In genomic region chr4:148101801-148102527, GRCm38 (mm10) we compare ENCODE assay signal across 8 mouse cellular contexts. TPM values are rescaled to one million over a fixed set of nuclear protein-coding genes. Genes with fewer than 3 reads are reported as not detected.
DNase-seq lines count a peak whose midpoint lies in the region; ATAC-seq and TF ChIP-seq lines count a peak whose summit lies in the region.

No protein-coding gene starts in this region.

- H3K4me1 ChIP-seq in ES-Bruce4 (ENCODE audit: control insufficient read depth, insufficient read depth, low read length) = peaks cover 3% of the 10 kb centered on the region
- peaks cover 9% of the 10 kb centered on the region; the same call in 1 of the 2 replicates for H3K4me1 ChIP-seq in forebrain, embryonic 14.5 days (ENCODE audit: control insufficient read depth, insufficient read depth, low read length)
- H3K4me1 ChIP-seq in neural tube, embryonic 12.5 days = peaks cover 7% of the 10 kb centered on the region; the same call in 1 of the 2 replicates

- peak; percentile 83; the same call in 1 of the 2 replicates for ATAC-seq in cerebellum, adult (ENCODE audit: insufficient number of reproducible peaks, low FRiP score, low TSS enrichment)
- peak; percentile 91 for ATAC-seq in forebrain, embryonic 14.5 days
- ATAC-seq in neural tube, embryonic 12.5 days (ENCODE audit: low FRiP score, low read depth) = peak; percentile 82

- peak; percentile 65 for TF ChIP-seq CTCF in ES-Bruce4 (IDR thresholded peaks at IDR 0.05; ENCODE audit: low read depth, low read length)

- intact Hi-C loops in heart, postnatal 25 days (cut with DNase I) = no loop called here

- H3K4me2 ChIP-seq in forebrain, embryonic 14.5 days (ENCODE audit: low read length) = peak overlapping the region; percentile 38
- peak overlapping the region; percentile 53 for H3K4me2 ChIP-seq in neural tube, embryonic 12.5 days (replicated peaks)

- no peak for TF ChIP-seq POLR2A in ES-Bruce4 (IDR thresholded peaks at IDR 0.05; ENCODE audit: insufficient read depth, low read length)

- no peaks in the 10 kb centered on the region for H3K9me3 ChIP-seq in ES-Bruce4 (replicated peaks; ENCODE audit: control insufficient read depth, insufficient read depth, low read length, poor library complexity, severe bottlenecking)
- no peaks in the 10 kb centered on the region for H3K9me3 ChIP-seq in forebrain, embryonic 14.5 days (replicated peaks; ENCODE audit: control insufficient read depth, low read length)
- H3K9me3 ChIP-seq in neural tube, embryonic 12.5 days = no peaks in the 10 kb centered on the region

- H3K27ac ChIP-seq in ES-Bruce4 (ENCODE audit: insufficient read depth, low read length) = peak overlapping the region; percentile 24
- peak overlapping the region; percentile 55; the same call in 1 of the 2 replicates for H3K27ac ChIP-seq in forebrain, embryonic 14.5 days (ENCODE audit: low read depth, low read length)
- no peak overlapping the region for H3K27ac ChIP-seq in neural tube, embryonic 12.5 days

- 14% methylated on average over 29 of the region's 29 CpGs for WGBS in forebrain, embryonic 14.5 days
- 20% methylated on average over 29 of the region's 29 CpGs for WGBS in neural tube, embryonic 12.5 days

- H3K4me3 ChIP-seq in ES-Bruce4 (ENCODE audit: low read depth, low read length) = peak overlapping the region; percentile 61
- H3K4me3 ChIP-seq in forebrain, embryonic 14.5 days (ENCODE audit: low read depth, low read length) = no peak overlapping the region
- H3K4me3 ChIP-seq in neural tube, embryonic 12.5 days = 0 out of 2 replicates have a peak overlapping the region, but pooled peaks have one; percentile 0

- no peaks in the 10 kb centered on the region for H3K27me3 ChIP-seq in ES-Bruce4 (ENCODE audit: control insufficient read depth, insufficient read depth, low read length, poor library complexity, severe bottlenecking)
- no peaks in the 10 kb centered on the region for H3K27me3 ChIP-seq in forebrain, embryonic 14.5 days (replicated peaks; ENCODE audit: control insufficient read depth, insufficient read depth, low read length)
- no peaks in the 10 kb centered on the region for H3K27me3 ChIP-seq in neural tube, embryonic 12.5 days (replicated peaks)

- H3K36me3 ChIP-seq in ES-Bruce4 (ENCODE audit: control insufficient read depth, insufficient read depth, low read length, poor library complexity, severe bottlenecking) = no peaks in the 10 kb centered on the region
- peaks cover 27% of the 10 kb centered on the region for H3K36me3 ChIP-seq in forebrain, embryonic 14.5 days (ENCODE audit: control insufficient read depth, insufficient read depth, low read length)
- H3K36me3 ChIP-seq in neural tube, embryonic 12.5 days = peaks cover 13% of the 10 kb centered on the region

- TF ChIP-seq EP300 in ES-Bruce4 (IDR thresholded peaks at IDR 0.05; ENCODE audit: insufficient read depth, low read depth, low read length) = 0 out of 2 replicates have a peak, but pooled peaks have one; percentile 43

- peak; percentile 85 for DNase-seq in forebrain, embryonic 14.5 days (ENCODE audit: low spot score)
- DNase-seq in heart, postnatal 25 days (ENCODE audit: low spot score) = peak; percentile 21
- DNase-seq in layer of hippocampus, adult 18-20 months (ENCODE audit: low spot score in 2 of 2) = peak; percentile 63 to 79
- DNase-seq in lung, adult 18-20 months = peak; percentile 61 to 65
- DNase-seq in thymus, postnatal 4 days = peak; percentile 90

- H3K9ac ChIP-seq in ES-Bruce4 (ENCODE audit: low read depth, poor library complexity, severe bottlenecking) = peak overlapping the region; percentile 54
- H3K9ac ChIP-seq in forebrain, embryonic 14.5 days (ENCODE audit: low read length) = peak overlapping the region; percentile 45; the same call in 1 of the 2 replicates
- 0 out of 2 replicates have a peak overlapping the region, but pooled peaks have one; percentile 22 for H3K9ac ChIP-seq in neural tube, embryonic 12.5 days

RNA-seq across cellular contexts. Expression of gene Agtrap, which starts 14.1 kb away (rescaled TPM):
- 48.2 and 60.6 TPM in 2 replicates for polyA plus RNA-seq in ES-Bruce4 (2011; ENCODE audit: insufficient read depth, insufficient read length, low read depth, missing spikeins)
- polyA plus RNA-seq in forebrain, embryonic 14.5 days (2014; fragmentation: Nextera tagmentation; extraction: Ambion mirVana) = 5.3 and 5.7 TPM in 2 replicates
- total RNA-seq in heart, postnatal 25 days (2021) = 10 to 100 TPM; 43.0 to 43.5 TPM
- total RNA-seq in layer of hippocampus, adult 18-20 months (2021) = 1 to 10 TPM; 6.3 to 7.6 TPM
- 9.4 and 10.2 TPM in 2 replicates for polyA plus RNA-seq in neural tube, embryonic 12.5 days (2016; fragmentation: Nextera tagmentation; extraction: Ambion mirVana)

RNA-seq across cellular contexts. Expression of gene Mad2l2, which starts 28.2 kb away (rescaled TPM):
- polyA plus RNA-seq in ES-Bruce4 (2011; ENCODE audit: insufficient read depth, insufficient read length, low read depth, missing spikeins) = 45.9 and 60.3 TPM in 2 replicates
- polyA plus RNA-seq in forebrain, embryonic 14.5 days (2014; fragmentation: Nextera tagmentation; extraction: Ambion mirVana) = 129 and 141 TPM in 2 replicates
- 10 to 100 TPM; 11.9 to 12.8 TPM for total RNA-seq in heart, postnatal 25 days (2021)
- total RNA-seq in layer of hippocampus, adult 18-20 months (2021) = 10 to 100 TPM; 11.2 to 13.1 TPM
- polyA plus RNA-seq in neural tube, embryonic 12.5 days (2016; fragmentation: Nextera tagmentation; extraction: Ambion mirVana) = 89.3 and 90.6 TPM in 2 replicates

RNA-seq across cellular contexts. Expression of gene Draxin, which starts 28.5 kb away (rescaled TPM):
- 0.17 and 0.22 TPM in 2 replicates for polyA plus RNA-seq in ES-Bruce4 (2011; ENCODE audit: insufficient read depth, insufficient read length, low read depth, missing spikeins)
- polyA plus RNA-seq in forebrain, embryonic 14.5 days (2014; fragmentation: Nextera tagmentation; extraction: Ambion mirVana) = 18.8 and 20.7 TPM in 2 replicates
- total RNA-seq in heart, postnatal 25 days (2021) = under 1 TPM; 0.05 to 0.11 TPM
- under 1 TPM; 0.15 to 0.27 TPM for total RNA-seq in layer of hippocampus, adult 18-20 months (2021)
- 11.8 and 12.4 TPM in 2 replicates for polyA plus RNA-seq in neural tube, embryonic 12.5 days (2016; fragmentation: Nextera tagmentation; extraction: Ambion mirVana)

RNA-seq across cellular contexts. Expression of gene Fbxo6, which starts 50.0 kb away (rescaled TPM):
- 41.6 and 51.5 TPM in 2 replicates for polyA plus RNA-seq in ES-Bruce4 (2011; ENCODE audit: insufficient read depth, insufficient read length, low read depth, missing spikeins)
- 19.0 and 20.6 TPM in 2 replicates for polyA plus RNA-seq in forebrain, embryonic 14.5 days (2014; fragmentation: Nextera tagmentation; extraction: Ambion mirVana)
- total RNA-seq in heart, postnatal 25 days (2021) = 10 to 100 TPM; 34.5 to 37.5 TPM
- 10 to 100 TPM; 30.3 to 33.3 TPM for total RNA-seq in layer of hippocampus, adult 18-20 months (2021)
- polyA plus RNA-seq in neural tube, embryonic 12.5 days (2016; fragmentation: Nextera tagmentation; extraction: Ambion mirVana) = 13.9 and 16.1 TPM in 2 replicates

RNA-seq across cellular contexts. Expression of gene Fbxo44, which starts 58.3 kb away (rescaled TPM):
- polyA plus RNA-seq in ES-Bruce4 (2011; ENCODE audit: insufficient read depth, insufficient read length, low read depth, missing spikeins) = 12.5 and 13.3 TPM in 2 replicates
- polyA plus RNA-seq in forebrain, embryonic 14.5 days (2014; fragmentation: Nextera tagmentation; extraction: Ambion mirVana) = 70.6 and 76.3 TPM in 2 replicates
- total RNA-seq in heart, postnatal 25 days (2021) = 10 to 100 TPM; 16.0 to 16.9 TPM
- 100 to 1,000 TPM; 133 to 136 TPM for total RNA-seq in layer of hippocampus, adult 18-20 months (2021)
- 79.5 and 82.3 TPM in 2 replicates for polyA plus RNA-seq in neural tube, embryonic 12.5 days (2016; fragmentation: Nextera tagmentation; extraction: Ambion mirVana)

Comparison
In these comparisons a context has a peak if more than half of its experiments do, and no peak if none do; other contexts are left out.
1. DNase-seq: peak in every context shown above with its lines; median percentile 90 in thymus, postnatal 4 days; 85 in forebrain, embryonic 14.5 days; 71 in layer of hippocampus, adult 18-20 months; 63 in lung, adult 18-20 months; 21 in heart, postnatal 25 days.
2. RNA of gene Draxin, which starts 28.5 kb away (polyA plus RNA-seq): 18.8 to 20.7 TPM in forebrain, embryonic 14.5 days and 11.8 to 12.4 TPM in neural tube, embryonic 12.5 days; 0.17 to 0.22 TPM in ES-Bruce4; every median in the first group is over 10 times any median in the second.
3. Peak in every context shown above with its lines, with median percentiles within 50 percentile points of each other: H3K9ac ChIP-seq and ATAC-seq.